Mouse (Mus musculus) left cerebral cortex, adult 6 months (tissue): ENCODE results near the gene Kdm3a. TPM values are rescaled to one million over a fixed set of nuclear protein-coding genes. Genes with fewer than 3 reads are reported as not detected.

ENCODE experiments used
- long read RNA-seq, 2 experiments: library from polyadenylated mRNA; unstranded; transcript quantifications; one replicate each; pipeline ENCODE4 v2.0.0; 2019 to 2020
- polyA plus RNA-seq: library from polyadenylated mRNA; unstranded; fragments of <200 nt; fragmentation: Nextera tagmentation; gene quantifications from 2 replicates; pipeline ENCODE4 v1.2.3, GENCODE M21; 2021

Kdm3a gene
- polyA plus RNA-seq: 4.7 and 4.9 TPM in 2 replicates
- long read RNA-seq, experiment 1, full-length matches to known transcripts: 34 of 69 reads
- long read RNA-seq, experiment 1, partial matches to known transcripts: 18 of 69 reads
- long read RNA-seq, experiment 1, other reads (novel, unspliced or antisense): 17 of 69 reads
- long read RNA-seq, experiment 2, partial matches to known transcripts: 9 of 11 reads
- long read RNA-seq, experiment 2, other reads (novel, unspliced or antisense): 2 of 11 reads

DNA sequence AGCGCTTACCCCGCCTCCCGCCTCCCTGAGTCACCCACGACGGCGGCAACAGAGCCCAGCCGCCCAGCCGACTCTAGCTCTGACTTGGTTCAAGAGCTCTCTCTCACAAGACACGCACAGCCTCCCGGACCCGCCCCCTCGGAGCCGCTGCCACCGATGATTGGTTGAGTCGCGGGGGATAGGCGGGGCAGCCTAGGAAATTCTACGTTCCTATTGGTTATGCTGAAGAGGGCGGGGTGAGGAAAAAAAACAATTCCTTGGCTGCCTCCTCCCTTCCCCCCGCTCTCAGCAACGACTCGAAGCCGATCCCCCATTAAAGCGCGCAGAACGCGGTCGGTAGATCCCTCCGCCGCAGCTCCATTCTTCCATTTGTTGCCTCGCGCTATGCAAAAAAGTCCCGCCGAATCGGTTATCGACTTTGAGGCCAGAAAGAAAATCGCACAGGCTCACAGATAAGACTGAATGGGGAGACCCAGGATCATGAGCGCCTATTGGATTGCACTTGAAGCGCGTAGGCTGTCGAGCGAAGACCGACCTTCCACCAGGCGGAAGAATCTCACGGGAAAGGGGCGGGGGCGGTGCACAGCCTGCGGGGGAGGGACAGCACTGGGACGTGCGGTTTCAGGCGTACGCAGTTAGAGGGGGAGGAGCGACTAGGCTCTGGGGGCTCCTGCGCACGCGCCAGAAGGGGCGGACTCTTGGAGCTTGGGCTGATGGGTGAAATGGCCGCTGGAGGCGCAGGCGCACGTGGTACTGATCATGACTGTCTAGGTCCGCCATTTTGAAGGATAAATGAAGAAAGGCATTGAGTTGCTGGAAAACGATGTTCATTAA lies at the start of gene Kdm3a:
TSS of gene Kdm3a (minus strand) at position 162 of the 834 bp plus-strand sequence.

DNA sequence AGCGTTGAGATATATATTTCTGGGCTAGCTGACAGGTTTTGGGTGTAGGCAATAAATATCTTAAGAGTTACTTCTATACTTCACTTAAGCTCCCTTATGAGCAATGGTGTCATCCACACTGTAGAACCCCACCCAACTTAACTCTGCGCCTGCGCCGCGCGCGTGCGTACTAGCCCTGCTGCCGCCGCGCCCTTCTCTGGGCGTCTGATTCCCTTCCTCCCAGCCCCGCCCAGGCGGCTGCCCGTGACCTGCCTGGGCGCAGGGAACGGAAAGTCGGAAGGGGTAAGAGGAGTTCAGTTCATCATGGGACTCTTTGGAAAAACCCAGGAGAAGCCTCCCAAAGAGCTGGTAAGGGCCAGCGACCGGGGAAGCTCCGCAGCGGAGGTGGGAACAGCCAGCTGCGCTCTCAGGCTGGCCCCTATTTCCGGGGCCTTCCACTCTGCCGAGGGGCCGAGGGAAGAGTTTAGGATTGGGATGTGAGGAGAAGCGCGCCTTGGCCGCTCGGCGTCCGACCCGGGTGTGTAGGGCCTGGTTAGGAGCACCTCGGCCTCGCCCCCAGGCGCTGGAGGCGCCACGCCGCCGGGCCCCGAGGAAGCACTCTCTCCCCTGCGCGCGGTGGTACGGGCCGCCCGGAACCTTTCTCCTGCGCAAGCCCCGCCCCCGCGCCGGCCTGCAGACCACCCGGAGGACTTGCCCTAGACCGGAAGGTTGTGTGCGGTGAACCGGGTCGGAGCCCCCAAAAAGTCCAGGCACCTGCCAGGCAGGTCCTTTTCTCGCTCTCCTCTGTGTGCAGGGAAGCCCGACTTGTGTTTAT lies 88.9 kb downstream of the Kdm3a start, which contains the start of gene Chmp3:
TSS of gene Chmp3 (plus strand) at position 112 of the 814 bp plus-strand sequence.

Other genes starting within 250 kb of the Kdm3a start
- 7.7 and 9.8 TPM in 2 replicates for gene Rmnd5a, start 192.4 kb downstream of the Kdm3a start, polyA plus RNA-seq
- 7.3 and 25.7 TPM in 2 replicates for gene Rnf103, start 139.1 kb downstream of the Kdm3a start, polyA plus RNA-seq
- 103 and 112 TPM in 2 replicates for gene Chmp3, start 89.2 kb downstream of the Kdm3a start, polyA plus RNA-seq
- gene Reep1, start 74.6 kb upstream of the Kdm3a start, polyA plus RNA-seq: 37.1 and 40.9 TPM in 2 replicates
- gene Mrpl35, start 194.0 kb upstream of the Kdm3a start, polyA plus RNA-seq: 34.4 and 49.6 TPM in 2 replicates
- 89.4 and 111 TPM in 2 replicates for gene Immt, start 198.3 kb upstream of the Kdm3a start, polyA plus RNA-seq